Mouse (Mus musculus): ENCODE results near the gene 2210016F16Rik.
"Not testable (repeated sequence)": the region's sequence is repeated elsewhere in the genome, so short reads cannot be mapped to it uniquely, and the experiment has no call there.

2210016F16Rik gene

GRCm38 (mm10) chr13:58411073-58411472 is 26.0 kb upstream of the 2210016F16Rik start:
- Histone ChIP-seq H3K4me1 (replicated peaks; ENCODE audit: low read depth, low read length) (no peaks in the 10 kb centered on the region), H3K27me3 (ENCODE audit: insufficient read depth, low read length) (no peaks in the 10 kb centered on the region), H3K36me3 (ENCODE audit: insufficient read depth, low read length) (peaks cover 29% of the 10 kb centered on the region), H3K4me3 (replicated peaks; ENCODE audit: low read length) (no peak overlapping the region), H3K9me3 (ENCODE audit: low read length) (peaks cover 10% of the 10 kb centered on the region; the same call in 1 of the 2 replicates)
- TF ChIP-seq NANOG (IDR thresholded peaks at IDR 0.05; ENCODE audit: borderline replicate concordance, low read length): no peak

DNA sequence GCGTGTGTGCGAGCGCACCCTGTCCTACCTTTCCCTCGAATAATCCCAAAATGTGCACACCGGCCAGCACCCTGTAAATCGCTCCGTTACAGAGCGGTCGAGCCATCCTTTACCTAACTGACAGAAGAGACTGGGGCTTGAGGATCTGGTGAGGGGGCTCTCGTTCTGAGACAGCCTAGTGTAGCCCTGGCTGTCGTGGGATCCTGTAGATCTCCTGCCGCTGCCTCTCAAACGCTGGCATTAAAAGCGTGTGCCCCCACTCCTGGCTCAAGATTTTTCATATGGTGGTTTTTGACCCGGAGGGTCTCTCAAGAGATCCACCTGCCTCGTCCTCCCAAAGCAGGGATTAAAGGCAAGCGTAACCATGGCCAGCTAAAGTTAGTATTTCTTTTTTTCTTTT is 18.2 kb upstream of the 2210016F16Rik start, which contains the start of gene Hnrnpk:
TSS of gene Hnrnpk (minus strand) at position 101 of the 400 bp plus-strand sequence.
- peak within 1 kb of the TSS; percentile 95 for H3K4me3 ChIP-seq (replicated peaks; ENCODE audit: low read length)
- not testable (repeated sequence) for H3K27me3 ChIP-seq (ENCODE audit: insufficient read depth, low read length); H3K9me3 ChIP-seq (ENCODE audit: low read length)
- peaks cover 42% of the 10 kb centered on the region for H3K36me3 ChIP-seq (ENCODE audit: insufficient read depth, low read length)
- peaks cover 24% of the 10 kb centered on the region for H3K4me1 ChIP-seq (replicated peaks; ENCODE audit: low read depth, low read length)

- Histone ChIP-seq H3K9me3 (ENCODE audit: low read length) (no peaks in the 10 kb centered on the region), H3K4me3 (replicated peaks; ENCODE audit: low read length) (peak overlapping the region; percentile 95), H3K36me3 (ENCODE audit: insufficient read depth, low read length) (peaks cover 47% of the 10 kb centered on the region), H3K4me1 (replicated peaks; ENCODE audit: low read depth, low read length) (peaks cover 29% of the 10 kb centered on the region), H3K27me3 (ENCODE audit: insufficient read depth, low read length) (no peaks in the 10 kb centered on the region)
- no peak for TF ChIP-seq POU5F1 (IDR thresholded peaks at IDR 0.05; ENCODE audit: borderline replicate concordance, low read length)
- TF ChIP-seq NANOG (IDR thresholded peaks at IDR 0.05; ENCODE audit: borderline replicate concordance, low read length): no peak
- TF ChIP-seq CTCF (conservative IDR thresholded peaks at IDR 0.05; ENCODE audit: low read length): no peak
Observed at GRCm38 (mm10) chr13:58402744-58403110, 17.7 kb upstream of the 2210016F16Rik start.

- Histone ChIP-seq H3K36me3 (ENCODE audit: insufficient read depth, low read length) (peaks cover 47% of the 10 kb centered on the region), H3K27me3 (ENCODE audit: insufficient read depth, low read length) (no peaks in the 10 kb centered on the region), H3K4me3 (replicated peaks; ENCODE audit: low read length) (peak within 1 kb of the TSS; percentile 95), H3K4me1 (replicated peaks; ENCODE audit: low read depth, low read length) (peaks cover 34% of the 10 kb centered on the region), H3K9me3 (ENCODE audit: low read length) (no peaks in the 10 kb centered on the region)
- no peak for TF ChIP-seq POU5F1 (IDR thresholded peaks at IDR 0.05; ENCODE audit: borderline replicate concordance, low read length)
- TF ChIP-seq NANOG (IDR thresholded peaks at IDR 0.05; ENCODE audit: borderline replicate concordance, low read length): no peak
- TF ChIP-seq CTCF (conservative IDR thresholded peaks at IDR 0.05; ENCODE audit: low read length): no peak
Observed at GRCm38 (mm10) chr13:58402003-58402743, 17.1 kb upstream of the 2210016F16Rik start, which contains the start of gene Rmi1. Gene Rmi1, plus strand, starts transcription at chr13:58402248.

GRCm38 (mm10) chr13:58401135-58402002 is 16.3 kb upstream of the 2210016F16Rik start:
- H3K9me3 ChIP-seq (ENCODE audit: low read length): no peaks in the 10 kb centered on the region
- peaks cover 38% of the 10 kb centered on the region for H3K4me1 ChIP-seq (replicated peaks; ENCODE audit: low read depth, low read length)
- peak overlapping the region; percentile 95 for H3K4me3 ChIP-seq (replicated peaks; ENCODE audit: low read length)
- H3K27me3 ChIP-seq (ENCODE audit: insufficient read depth, low read length): no peaks in the 10 kb centered on the region
- TF ChIP-seq NANOG (IDR thresholded peaks at IDR 0.05; ENCODE audit: borderline replicate concordance, low read length) (no peak), POU5F1 (IDR thresholded peaks at IDR 0.05; ENCODE audit: borderline replicate concordance, low read length) (no peak), CTCF (conservative IDR thresholded peaks at IDR 0.05; ENCODE audit: low read length) (no peak)
- peaks cover 48% of the 10 kb centered on the region for H3K36me3 ChIP-seq (ENCODE audit: insufficient read depth, low read length)

DNA sequence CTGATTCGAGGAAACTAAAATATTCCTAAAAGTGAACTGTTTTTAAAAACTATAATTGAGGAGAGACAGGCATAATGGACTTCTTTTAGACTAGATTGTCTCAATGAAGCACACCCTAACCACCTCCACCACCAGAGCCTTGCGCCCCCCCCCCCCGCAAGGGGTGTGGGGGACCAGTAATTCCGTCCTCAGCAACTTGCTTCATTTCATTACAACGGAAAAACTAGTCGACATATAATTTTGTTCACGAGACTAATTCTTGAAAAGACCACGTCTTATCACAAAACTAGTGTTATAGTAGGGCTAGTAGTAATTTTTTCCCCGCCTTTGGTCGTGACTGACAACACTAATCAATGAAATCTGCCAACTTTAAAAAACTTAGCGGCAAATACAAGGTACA is 15.6 kb upstream of the 2210016F16Rik start:
- no peak for TF ChIP-seq CTCF (conservative IDR thresholded peaks at IDR 0.05; ENCODE audit: low read length)
- Histone ChIP-seq H3K9me3 (ENCODE audit: low read length) (no peaks in the 10 kb centered on the region), H3K4me3 (replicated peaks; ENCODE audit: low read length) (peak overlapping the region; percentile 95), H3K4me1 (replicated peaks; ENCODE audit: low read depth, low read length) (peaks cover 43% of the 10 kb centered on the region), H3K36me3 (ENCODE audit: insufficient read depth, low read length) (peaks cover 49% of the 10 kb centered on the region), H3K27me3 (ENCODE audit: insufficient read depth, low read length) (no peaks in the 10 kb centered on the region)

DNA sequence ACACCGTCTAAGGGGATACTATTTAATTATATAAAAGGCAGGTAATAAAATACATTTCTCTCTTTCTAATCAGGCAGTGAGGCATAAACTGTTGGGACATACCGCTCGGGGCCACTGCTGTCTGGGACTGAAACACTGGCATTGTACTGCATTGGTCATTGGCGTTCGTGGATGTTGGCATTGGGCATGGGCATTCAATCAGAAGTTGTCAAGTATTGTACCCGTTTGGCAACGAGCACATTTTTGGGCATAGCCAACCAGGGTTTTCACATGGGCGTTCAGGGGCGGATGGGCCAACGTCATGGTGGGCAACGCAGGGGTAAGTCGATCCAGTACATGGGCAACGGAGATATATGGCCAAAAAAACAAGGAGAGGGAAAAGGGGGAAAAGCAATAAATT is 12.6 kb upstream of the 2210016F16Rik start:
- no peaks in the 10 kb centered on the region for H3K27me3 ChIP-seq (ENCODE audit: insufficient read depth, low read length)
- H3K9me3 ChIP-seq (ENCODE audit: low read length): no peaks in the 10 kb centered on the region
- peaks cover 72% of the 10 kb centered on the region for H3K36me3 ChIP-seq (ENCODE audit: insufficient read depth, low read length)
- no peak overlapping the region for H3K4me3 ChIP-seq (replicated peaks; ENCODE audit: low read length)
- H3K4me1 ChIP-seq (replicated peaks; ENCODE audit: low read depth, low read length): peaks cover 34% of the 10 kb centered on the region
- TF ChIP-seq POU5F1 (IDR thresholded peaks at IDR 0.05; ENCODE audit: borderline replicate concordance, low read length) (no peak), CTCF (conservative IDR thresholded peaks at IDR 0.05; ENCODE audit: low read length) (no peak), NANOG (IDR thresholded peaks at IDR 0.05; ENCODE audit: borderline replicate concordance, low read length) (no peak)

DNA sequence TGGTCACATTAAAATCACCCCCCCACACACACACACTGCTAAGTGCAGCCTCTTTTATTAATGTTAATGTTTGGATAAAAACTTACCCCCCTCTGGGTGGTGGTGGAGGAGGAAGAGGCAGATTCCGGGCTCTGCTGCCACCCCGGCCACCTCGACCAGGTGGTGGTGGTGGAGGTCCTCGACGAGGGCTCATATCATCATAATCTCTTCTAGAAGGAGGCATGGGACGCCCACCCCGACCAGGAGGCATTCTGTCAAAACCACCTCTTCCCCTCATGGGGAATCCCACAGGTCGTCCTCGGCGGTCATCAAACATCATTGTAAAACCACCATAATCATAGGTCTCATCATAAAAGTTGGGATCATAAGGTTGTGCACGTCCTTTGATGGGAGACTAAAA is 9.4 kb upstream of the 2210016F16Rik start:
- not testable (repeated sequence) for H3K4me3 ChIP-seq (replicated peaks; ENCODE audit: low read length); H3K9me3 ChIP-seq (ENCODE audit: low read length); H3K27me3 ChIP-seq (ENCODE audit: insufficient read depth, low read length)
- Histone ChIP-seq H3K36me3 (ENCODE audit: insufficient read depth, low read length) (peaks cover 97% of the 10 kb centered on the region), H3K4me1 (replicated peaks; ENCODE audit: low read depth, low read length) (peaks cover 26% of the 10 kb centered on the region)

Data from E14TG2a.4 (cell line).